Mouse (Mus musculus): ENCODE measurements around the gene Serinc2. TPM values are rescaled to one million over a fixed set of nuclear protein-coding genes. Genes with fewer than 3 reads are reported as not detected.

The Serinc2 gene
- total RNA-seq, 2 experiments from 2014 or later, result 2.2 to 3.0 TPM

GRCm38 (mm10) chr4:130298877-130299628, 20.0 kb upstream of the Serinc2 start:
- intact Hi-C loops (cut with DNase I), result no loop called here
- peak; percentile 52 for DNase-seq (ENCODE audit: low spot score)

- DNase-seq (ENCODE audit: low spot score), result no peak
- intact Hi-C loops (cut with DNase I), result no loop called here
Measured at GRCm38 (mm10) chr4:130297123-130297529, 18.1 kb upstream of the Serinc2 start.

DNA sequence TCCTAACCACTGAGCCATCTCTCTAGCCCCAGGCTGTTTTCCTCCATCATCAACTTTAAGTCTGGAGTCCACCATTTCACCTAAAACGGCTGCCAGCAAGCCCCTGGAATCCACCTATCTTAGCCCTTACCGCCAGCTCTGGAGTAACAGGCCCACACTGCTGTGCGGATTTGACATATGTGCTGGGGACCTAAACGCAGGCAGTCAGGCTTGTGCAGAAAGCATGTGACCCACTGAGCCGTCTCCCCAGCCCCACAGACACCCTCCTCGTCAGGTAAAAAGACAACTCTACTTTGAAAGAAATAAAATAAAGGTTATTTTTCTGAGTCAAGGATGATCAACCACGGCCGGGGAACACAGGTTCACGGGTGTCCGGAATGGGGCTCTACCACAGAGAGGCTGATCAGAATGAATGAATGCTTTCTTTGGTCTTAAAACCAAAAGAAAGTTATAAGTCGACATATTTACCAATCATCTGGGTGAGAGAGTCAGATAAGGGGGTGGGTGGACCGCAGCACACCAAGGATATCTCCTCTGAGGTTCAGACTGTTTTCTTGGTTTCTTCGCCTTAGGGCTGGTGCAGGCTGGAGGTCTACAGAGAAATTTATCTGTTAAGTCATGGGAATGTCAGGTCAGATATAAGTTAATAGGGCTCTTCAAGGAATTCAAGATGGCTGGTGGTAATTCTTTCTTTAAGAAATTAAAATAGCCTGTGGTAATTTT, 17.4 kb upstream of the Serinc2 start:
- intact Hi-C loops (cut with DNase I), result no loop called here
- no peak for DNase-seq (ENCODE audit: low spot score)

DNA sequence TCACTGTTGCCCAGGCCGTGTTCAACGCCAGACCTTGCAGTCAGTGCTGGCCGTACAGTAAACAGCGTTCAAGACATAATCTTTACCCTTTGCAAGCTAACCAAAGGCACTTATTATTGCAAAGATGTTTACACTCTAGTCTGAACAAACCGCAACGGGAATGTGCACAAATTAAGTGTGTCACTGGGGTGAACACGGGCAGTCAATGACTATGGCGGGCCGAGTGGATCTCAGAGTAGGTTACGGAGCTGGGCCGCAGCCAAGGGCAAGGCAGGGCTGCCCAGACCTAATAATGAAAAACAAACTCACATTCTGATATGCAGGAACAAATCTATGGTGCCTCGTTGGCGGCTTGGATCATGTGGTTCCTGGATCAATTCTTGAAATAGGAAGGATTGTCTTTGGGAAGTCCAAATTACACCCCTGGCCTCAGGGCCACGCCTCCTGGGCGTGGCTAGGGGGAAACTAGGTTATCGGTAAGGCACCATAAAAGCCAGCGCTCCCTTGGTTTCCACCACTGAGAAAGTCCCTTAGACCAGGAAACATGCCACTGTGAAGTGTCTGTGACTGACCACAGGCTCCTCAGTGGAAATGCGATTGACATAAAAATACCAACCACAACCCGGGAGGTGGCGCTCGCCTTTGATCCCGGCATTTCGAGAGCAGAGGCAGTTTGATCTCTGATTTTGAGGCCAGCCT, 16.2 kb upstream of the Serinc2 start:
- intact Hi-C loops (cut with DNase I), result no loop called here
- no peak for DNase-seq (ENCODE audit: low spot score)

- intact Hi-C loops (cut with DNase I), result no loop called here
- DNase-seq (ENCODE audit: low spot score), result no peak
Measured at GRCm38 (mm10) chr4:130294513-130294912, 15.5 kb upstream of the Serinc2 start.

DNA sequence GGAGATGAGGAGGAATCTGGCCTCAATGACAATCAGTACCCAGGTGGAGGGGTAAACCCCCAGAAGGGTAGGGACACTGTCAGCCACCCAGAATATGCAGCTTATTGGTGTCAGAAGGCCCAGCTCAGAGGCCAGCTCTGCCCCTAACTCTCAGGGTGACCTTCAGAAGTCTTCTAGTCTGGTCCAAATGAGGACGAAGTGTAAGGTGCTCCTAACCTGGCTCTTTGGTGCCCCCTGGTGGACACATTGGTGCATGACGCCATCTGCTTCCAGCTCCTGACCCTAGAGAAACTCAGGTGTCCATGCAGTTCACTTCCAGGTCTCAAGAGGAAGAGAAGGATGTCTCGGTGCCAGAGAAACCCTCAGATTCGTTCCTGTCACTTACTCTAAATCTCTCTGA, 13.3 kb upstream of the Serinc2 start:
- intact Hi-C loops (cut with DNase I), result loop anchor here (1.0 kb wide), 1 partner anchor 28 kb away; no protein-coding TSS in a partner anchor
- no peak for DNase-seq (ENCODE audit: low spot score)

DNA sequence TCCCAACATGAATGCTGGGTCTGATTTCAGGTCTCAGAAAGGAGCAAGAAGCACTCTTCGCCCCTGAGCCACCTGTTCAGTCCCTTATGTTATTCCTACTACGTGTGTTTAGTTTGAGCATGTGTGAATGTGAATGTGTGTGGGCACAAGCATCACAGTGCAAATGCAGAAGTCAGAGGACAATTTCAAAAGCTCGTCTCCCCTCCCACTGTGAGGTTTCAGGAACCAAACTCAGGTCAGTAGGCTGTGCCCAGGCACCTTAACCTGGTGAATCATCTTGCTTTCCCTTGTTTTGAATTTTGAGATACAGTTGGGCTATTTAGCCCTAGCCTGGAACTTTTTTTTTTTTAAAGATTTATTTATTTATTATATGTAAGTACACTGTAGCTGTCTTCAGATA, 10.8 kb upstream of the Serinc2 start:
- intact Hi-C loops (cut with DNase I), result loop anchor here (2.0 kb wide), 1 partner anchor 91 kb away; no protein-coding TSS in a partner anchor
- no peak for DNase-seq (ENCODE audit: low spot score)

GRCm38 (mm10) chr4:130286531-130286930, 7.5 kb upstream of the Serinc2 start:
- intact Hi-C loops (cut with DNase I), result no loop called here
- DNase-seq (ENCODE audit: low spot score), result no peak

DNA sequence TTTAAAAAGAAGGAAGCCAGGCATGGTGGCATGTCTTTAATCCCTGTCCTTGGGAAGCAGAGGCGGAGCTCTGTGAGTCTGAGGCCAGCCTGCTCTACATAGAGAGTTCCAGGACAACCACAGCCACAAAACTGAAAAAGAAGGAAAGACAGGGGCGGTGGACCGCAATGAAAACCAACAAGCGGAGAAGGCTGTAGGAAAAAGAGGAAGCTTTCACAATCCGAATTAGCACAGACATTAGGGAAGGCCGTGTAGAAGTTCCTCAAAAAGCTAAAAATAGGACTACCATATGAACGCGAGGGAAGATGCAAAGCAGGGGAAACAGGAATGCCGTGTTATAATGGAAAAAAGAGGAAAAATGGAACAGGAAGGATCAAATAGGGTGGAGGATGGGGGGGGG, 4.8 kb upstream of the Serinc2 start:
- DNase-seq (ENCODE audit: low spot score), result no peak
- intact Hi-C loops (cut with DNase I), result no loop called here

DNA sequence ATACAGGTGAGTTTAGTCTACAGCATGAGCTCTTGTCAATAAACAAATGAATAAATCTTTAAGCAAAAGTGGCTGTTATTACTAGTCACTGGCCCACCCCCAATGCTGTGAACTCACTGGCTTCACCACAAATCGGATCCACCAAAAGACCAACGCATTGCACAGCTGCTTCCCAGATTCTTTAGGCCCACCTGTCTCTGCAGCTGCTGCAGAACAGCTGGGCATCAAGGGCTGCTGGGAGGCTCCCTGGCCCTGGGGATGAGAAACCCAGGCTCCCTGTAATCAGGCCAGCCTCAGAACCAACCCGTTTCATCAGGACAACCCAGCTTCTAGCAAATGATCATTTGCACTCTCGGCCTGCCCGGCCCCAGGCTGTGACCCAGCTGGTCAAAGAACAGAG, 3.9 kb upstream of the Serinc2 start:
- intact Hi-C loops (cut with DNase I), result no loop called here
- no peak for DNase-seq (ENCODE audit: low spot score)

- intact Hi-C loops (cut with DNase I), result no loop called here
- DNase-seq (ENCODE audit: low spot score), result no peak
Measured at GRCm38 (mm10) chr4:130276573-130277176, 2.3 kb downstream of the Serinc2 start.

DNA sequence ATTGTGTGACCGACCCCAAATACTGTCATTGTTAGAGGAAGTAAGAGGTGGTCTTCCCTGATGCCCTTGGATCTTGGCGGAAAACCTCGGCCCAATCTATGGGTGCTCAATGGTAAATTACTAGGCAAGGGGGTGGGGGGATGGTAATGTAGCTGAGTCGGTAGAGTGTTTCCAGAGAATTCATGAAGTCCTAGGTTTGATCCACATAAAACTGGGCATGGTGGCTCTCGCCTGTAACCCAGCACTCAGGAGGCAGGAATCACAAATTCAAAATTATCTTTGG, 3.2 kb downstream of the Serinc2 start:
- no peak for DNase-seq (ENCODE audit: low spot score)
- intact Hi-C loops (cut with DNase I), result no loop called here

- no peak for DNase-seq (ENCODE audit: low spot score)
- intact Hi-C loops (cut with DNase I), result no loop called here
Measured at GRCm38 (mm10) chr4:130275016-130275822, 3.8 kb downstream of the Serinc2 start.

DNA sequence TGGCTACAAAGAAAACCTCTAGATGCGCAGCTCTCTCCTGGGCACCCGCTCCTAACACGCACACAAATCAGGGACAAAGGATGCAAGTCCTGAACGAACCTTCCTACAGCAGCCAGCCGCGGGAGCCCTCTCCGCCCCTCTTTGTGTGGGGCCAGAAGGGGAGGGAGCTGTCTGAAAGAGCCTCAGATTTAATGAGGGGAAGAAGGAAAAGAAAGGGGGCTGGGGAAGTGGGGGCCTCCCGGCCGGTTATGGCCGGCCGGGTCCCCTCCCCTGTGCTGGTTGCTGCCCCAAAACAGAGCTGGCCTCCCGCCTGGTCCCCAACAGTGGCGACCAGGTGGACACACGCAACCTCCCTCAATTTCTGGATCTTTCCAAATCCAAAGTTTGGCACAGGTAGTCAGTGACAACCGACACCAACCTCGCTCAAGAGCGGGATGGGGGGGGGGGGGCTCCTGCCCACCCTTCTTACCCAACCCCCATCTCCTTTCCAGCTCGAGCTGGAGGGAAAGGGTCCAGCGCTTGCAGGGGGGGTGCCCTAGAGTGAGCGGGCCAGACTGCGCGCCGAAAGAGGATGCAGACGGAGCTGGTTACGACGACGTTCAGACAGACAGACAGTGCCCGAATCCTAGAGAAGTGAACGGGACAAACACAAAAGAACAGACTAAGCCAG, 4.5 kb downstream of the Serinc2 start:
- intact Hi-C loops (cut with DNase I), result no loop called here
- no peak for DNase-seq (ENCODE audit: low spot score)

GRCm38 (mm10) chr4:130273698-130274345, 5.2 kb downstream of the Serinc2 start:
- intact Hi-C loops (cut with DNase I), result no loop called here
- no peak for DNase-seq (ENCODE audit: low spot score)

- no peak for DNase-seq (ENCODE audit: low spot score)
- intact Hi-C loops (cut with DNase I), result no loop called here
Measured at GRCm38 (mm10) chr4:130270611-130271347, 8.2 kb downstream of the Serinc2 start.

- intact Hi-C loops (cut with DNase I), result no loop called here
- no peak for DNase-seq (ENCODE audit: low spot score)
Measured at GRCm38 (mm10) chr4:130270089-130270488, 8.9 kb downstream of the Serinc2 start.

GRCm38 (mm10) chr4:130268736-130269135, 10.3 kb downstream of the Serinc2 start:
- intact Hi-C loops (cut with DNase I), result no loop called here
- DNase-seq (ENCODE audit: low spot score), result no peak

Data from heart, postnatal 25 days (tissue).